Mouse (Mus musculus): ENCODE results near the gene Pgap1.

The Pgap1 gene

DNA sequence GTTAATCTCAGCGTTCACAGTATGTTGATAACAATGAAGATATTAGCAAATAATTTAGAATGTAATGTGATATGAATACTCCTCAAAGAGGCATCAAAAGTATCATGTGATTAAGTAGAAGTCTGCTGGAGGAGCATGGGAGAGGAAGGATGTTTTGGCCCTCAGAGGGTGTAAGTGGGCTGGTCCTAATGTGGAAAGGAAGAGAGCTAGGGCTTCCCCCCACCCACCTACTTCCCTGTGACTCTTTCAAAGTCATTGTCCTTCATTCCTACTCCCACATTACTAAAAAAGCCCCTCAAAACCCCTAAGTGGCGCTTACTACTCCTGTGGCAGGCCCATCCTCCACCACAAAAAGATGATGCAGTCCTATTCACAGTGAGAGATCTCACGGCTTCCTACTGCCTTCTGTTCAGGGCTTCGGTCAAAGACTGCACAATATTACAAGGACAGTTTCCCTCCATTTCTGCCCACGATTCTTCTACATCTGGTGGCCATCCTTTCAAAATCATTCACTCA is 37.4 kb downstream of the Pgap1 start:
- no peak for DNase-seq

DNA sequence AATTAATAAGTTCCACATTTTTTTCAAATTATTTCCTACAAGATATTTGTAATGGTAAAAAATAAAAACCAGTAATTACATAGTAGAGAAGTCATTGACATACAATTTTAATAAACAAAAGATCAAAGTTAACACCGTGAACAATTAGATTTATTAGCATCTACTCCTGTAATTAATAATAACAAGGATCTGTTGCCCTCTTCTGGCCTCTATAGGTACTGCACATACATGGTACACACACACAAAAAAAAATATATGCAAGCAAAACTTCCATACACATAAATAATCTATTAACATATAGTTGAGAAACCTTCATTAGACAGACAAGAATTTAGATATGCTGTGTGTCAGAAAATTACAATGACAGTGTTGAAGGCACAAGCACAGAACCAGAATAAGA is 43.6 kb downstream of the Pgap1 start:
- DNase-seq: no peak

DNA sequence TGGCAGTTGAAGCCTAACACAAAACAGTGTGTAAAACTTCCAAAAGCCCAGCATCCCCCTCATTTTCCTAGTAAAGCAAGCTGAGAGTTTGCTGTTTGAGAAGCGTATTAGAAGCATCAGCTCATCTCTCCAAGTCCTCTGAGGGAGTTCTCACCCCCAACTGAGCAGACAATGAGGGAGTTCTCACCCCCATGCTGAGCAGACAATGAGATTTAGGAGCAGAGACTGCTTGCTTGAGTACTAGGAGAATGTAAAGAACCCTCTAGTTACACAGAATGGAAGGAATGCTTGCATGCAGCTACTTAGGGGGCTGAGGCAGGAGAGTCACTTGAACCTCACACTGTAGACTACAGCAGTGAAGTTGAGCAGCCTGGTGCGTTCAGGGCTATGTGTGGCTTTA is 59.0 kb downstream of the Pgap1 start:
- DNase-seq: no peak

DNA sequence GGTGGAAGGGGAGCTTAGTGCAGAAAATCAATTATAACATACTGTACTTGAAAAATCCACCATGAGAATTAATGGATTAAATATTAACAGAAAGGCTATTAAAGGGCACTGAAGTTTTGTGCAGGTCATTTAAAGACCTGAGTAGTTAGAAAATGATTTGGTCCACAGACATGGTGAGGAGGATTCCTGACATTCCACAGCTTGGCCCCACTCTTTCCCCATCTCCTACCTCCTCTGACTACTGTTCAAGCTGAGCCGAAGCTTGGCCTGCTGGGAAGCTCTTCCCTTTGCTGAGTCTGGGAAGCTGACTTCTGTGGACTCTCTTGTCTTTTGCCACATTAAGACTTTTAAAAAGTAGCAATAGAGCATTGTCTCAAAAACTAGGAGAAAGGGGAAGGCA is 61.2 kb downstream of the Pgap1 start:
- no peak for DNase-seq

DNA sequence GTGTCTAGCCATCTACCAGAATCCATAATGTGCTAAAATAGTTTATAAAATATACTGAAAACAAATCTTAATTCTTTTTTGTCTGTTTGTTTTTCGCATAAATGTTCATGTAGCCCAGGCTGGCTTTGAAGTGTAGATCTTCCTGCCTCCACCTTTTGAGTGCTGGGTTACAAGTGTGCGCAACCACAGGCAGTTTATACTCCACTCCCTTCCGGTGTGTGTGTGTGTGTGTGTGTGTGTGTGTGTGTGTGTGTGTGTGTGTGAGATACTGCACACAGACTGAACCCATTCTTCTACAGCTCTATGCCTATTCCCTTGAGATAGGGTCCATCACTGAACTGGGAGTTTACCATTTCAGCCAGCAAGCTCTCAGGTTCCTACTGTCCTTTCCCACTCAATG is 64.0 kb downstream of the Pgap1 start:
- DNase-seq: no peak

DNA sequence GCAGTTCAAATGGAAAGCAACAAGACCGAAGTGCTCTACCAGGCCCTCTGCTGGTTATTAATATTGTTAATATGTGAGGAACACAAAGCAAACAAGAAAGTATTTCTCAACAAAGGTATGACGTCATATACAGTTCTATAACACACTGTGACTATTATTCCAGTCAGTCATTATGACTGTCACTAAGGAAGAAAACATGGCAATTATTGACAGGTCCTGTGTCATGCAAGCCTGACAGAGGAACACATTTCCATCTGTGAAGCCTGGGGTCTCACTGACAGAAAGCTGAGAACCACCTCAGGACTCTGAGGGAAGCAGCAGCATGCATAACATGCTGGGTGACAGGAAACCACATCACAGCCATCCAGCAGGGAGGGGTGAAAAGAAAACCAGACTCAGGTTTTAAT is 65.0 kb downstream of the Pgap1 start:
- no peak for DNase-seq

DNA sequence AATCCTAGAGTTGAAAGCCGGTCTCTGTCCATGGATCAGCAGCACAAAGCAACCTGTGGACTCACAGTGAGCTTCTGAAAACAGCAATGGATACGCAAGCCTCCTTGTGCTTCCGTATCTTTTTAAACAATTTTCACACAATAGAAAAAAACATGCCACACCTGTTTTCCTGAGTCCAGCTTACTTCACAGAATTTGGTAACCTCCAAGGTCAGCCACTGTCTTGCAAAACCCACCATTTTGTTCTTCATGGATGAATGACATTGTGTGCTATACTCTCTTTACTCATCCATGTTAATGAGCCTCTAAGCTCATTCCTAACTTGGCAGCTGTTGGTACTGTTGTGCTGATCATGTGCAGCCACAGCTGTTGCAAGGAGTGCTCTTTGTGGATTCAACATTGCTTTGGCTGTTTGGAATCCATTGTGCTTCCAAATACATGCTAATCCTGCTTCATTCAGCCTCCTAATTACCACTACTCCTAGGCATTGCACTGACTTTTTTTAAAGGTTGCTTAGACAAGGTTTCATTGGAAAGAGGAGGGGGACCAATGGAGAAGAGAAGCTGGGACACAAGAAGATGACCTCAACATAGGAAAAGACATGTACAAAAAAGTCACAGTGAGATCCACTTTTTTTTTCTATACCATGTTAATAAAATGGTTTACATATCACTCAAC is 72.6 kb downstream of the Pgap1 start:
- DNase-seq: no peak

DNA sequence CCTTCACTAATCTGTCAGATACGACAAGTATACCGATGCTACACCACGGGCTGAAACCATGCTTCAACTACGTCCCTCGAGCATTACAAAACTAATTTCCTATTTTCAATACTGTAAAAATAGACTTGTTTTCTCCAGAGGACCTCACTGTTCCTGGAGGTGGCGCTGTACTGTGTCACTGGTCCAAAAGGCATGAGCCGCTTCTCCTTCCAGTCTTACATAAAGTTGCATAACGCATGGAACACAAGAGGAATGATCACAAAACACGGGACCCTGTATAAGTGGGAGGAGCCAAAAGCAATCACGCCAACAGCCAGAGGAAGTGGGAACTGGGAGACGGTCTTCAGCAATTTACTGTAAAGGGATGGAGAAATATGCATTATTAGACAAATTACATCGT is 77.0 kb downstream of the Pgap1 start:
- DNase-seq: no peak

DNA sequence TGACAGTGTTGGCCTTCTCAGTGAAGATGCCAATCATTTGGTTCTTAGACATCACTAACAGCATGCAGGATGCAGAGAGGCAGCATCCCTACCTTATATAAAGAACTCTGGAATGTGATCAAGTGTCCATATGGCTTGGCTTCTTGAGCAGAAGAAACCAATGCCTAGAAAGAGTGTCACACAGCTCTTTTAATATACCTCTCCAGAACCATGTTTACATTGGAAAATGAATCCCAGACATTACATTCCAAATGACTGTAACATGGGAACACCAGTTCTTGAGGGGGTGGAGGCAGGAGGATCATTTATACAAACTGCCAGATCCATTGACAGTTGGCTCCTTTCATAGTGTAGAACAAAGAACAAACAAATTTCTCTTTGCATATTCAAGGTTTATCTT is 88.8 kb downstream of the Pgap1 start:
- peak; percentile 32 for DNase-seq

DNA sequence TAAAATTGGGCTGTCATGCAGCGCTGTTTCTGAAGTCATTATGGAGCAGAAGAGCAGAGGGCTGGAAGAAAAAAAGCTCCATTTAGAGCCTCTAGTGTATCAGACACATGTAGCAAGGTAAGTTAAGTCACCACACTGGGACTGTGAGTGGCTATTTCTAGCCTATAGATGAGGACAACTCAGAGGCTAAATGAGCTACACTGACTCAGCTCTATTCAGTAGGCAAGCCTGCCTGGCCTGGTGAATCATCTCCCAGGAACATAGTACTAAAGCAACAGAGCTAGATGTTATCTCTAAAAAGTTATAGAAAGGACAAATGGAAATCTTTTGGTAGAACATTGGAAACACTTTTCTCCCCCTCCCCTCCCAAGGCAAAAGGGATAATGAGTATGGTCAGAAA is 90.1 kb downstream of the Pgap1 start:
- DNase-seq: no peak

DNA sequence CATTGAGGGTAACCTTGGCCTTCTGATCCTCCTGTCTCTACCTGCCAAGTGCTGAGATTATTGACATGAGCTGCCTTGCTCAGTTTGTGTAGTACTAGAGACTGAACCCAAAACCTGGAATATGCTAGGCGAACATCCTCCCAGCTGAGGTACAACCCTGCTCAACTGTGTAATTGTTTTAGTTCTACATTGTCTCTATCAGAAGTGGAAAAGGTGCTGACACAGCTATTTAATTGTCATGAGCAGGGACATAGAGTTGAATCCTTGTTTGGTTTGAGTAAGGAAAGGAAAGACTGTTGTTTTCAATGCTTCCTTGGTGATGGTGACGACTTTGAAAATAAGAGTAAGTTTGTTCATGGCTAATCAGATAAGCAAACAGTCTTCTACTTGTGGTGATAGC is 105.4 kb downstream of the Pgap1 start:
- DNase-seq: no peak

DNA sequence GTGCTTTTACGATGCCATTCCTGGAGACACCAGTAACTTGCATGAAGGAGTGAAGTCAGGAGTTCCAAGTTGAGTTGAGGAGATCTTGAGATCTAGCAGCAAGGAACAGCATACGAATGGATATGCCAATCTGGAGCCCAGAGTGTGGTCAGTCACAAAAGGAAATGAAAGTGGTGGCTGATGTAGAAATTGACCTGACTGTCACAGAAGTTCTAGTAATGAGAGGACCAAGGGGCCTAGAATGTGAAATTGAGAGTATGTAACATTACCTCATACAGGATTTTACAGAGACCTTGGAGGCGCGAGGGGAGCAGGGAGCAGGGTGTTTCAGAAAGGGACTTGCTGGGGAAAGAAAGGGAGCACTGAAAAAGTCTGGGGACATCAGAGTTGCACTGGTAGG is 108.7 kb downstream of the Pgap1 start:
- no peak for DNase-seq

DNA sequence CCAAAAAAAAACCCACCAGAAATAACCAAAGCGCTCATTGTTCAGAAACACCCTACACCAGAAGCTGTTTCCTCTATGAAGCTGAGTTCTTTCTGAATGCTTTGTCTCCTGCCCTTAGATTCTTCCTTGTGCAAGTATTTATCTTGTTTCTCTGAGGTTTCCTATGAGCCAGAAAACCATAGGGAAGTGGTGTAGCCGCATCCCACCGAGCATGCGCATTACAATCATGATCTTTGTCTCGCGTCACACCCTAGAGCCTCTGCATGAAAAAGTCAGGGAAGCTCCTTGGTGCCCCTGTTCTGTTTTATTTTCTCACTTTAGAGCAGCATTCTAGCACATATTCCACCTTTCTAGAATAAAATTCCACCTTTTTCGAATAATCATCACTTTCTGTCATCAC is 113.8 kb downstream of the Pgap1 start:
- DNase-seq: no peak

DNA sequence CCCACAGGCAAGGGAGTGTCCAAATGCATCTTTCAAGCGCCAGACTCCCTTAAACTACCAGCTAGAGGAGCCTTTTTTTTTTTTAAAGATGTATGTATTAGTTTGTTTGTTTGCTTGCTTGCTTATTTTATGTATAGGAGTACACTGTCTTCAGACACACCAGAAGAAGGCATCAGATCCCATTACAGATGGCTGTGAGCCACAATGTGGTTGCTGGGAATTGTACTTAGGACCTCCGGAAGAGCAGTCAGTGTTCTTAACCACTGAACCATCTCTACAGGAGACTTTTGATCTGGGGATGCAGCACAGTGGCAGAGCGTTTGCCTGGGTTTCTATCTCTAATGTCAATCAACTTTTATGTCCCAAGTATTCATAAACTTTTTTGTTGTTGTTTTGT is 118.4 kb downstream of the Pgap1 start:
- DNase-seq: no peak

DNA sequence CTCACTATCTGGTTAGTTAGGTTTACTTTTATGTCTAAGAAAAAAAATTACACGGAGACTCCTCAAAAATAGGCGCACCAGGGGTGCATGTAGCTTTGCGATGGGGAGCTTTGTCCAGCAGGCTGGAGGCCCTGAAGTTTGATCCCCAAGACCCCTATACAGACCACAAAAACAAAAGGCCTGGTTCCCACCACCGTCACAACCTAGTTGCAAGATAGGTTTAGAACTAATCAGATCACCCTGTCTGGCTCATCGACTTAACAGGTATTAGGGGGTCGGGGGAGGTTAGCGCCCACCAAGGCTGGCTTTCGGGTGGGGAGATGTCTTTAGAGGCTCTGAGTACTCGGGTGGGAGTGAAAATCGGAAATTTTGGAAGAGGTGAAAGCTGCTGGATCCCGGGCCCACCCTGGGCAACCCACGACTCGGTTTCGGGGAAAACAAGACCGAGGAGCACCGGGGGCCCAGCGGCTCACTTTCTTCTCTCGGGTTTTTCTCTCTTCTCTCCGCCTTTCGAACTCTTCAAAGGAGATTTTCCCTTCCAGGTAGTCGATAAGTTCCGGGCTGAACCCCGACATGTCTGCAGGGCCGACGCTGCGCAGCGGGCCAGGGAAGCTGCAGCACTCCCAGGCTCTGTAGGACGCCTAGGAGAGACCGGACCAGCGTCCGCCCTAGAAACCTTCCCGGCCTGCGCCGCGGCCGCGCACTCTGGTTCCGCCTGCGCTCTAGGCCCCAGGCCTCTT is 119.0 kb downstream of the Pgap1 start, which contains the start of gene Gtf3c3:
Gtf3c3 (minus strand) TSS at position 632 of the 740 bp plus-strand sequence.
- DNase-seq: peak; percentile 77

All from cerebellum, adult 9-11 months (tissue).